Mouse (Mus musculus) forebrain, embryonic 16.5 days (tissue): ENCODE results near the gene Negr1. TPM values are rescaled to one million over a fixed set of nuclear protein-coding genes. Genes with fewer than 3 reads are reported as not detected.
A peak's percentile ranks its signal among the peaks of the same experiment; 100 is the strongest.

Experiments used
- ATAC-seq: fragments of 200-750 bp; cut with Nextera tagmentation; 2 replicates; pipeline ENCODE4 v1.8.0; 2017; ENCODE audit warnings: mild to moderate bottlenecking, moderate library complexity
- H3K27ac ChIP-seq: fragments of 300-500 bp; sonication (generic); 2 replicates; pipeline ENCODE4 v1.5.1; 2014; ENCODE audit warnings: low read length, control low read depth
- H3K27me3 ChIP-seq: fragments of 300-500 bp; sonication (generic); replicated peaks from 2 replicates; pipeline ENCODE4 v1.6.1; 2014; ENCODE audit warnings: low read length; ENCODE audit not compliant: control insufficient read depth, insufficient read depth
- H3K36me3 ChIP-seq: fragments of 300-500 bp; sonication (generic); 2 replicates; pipeline ENCODE4 v1.6.1; 2014; ENCODE audit not compliant: control insufficient read depth, insufficient read depth
- H3K4me1 ChIP-seq: fragments of 300-500 bp; sonication (generic); replicated peaks from 2 replicates; pipeline ENCODE4 v1.6.1; 2014; ENCODE audit warnings: low read length; ENCODE audit not compliant: control insufficient read depth, insufficient read depth
- H3K4me2 ChIP-seq: fragments of 300-500 bp; sonication (generic); 2 replicates; pipeline ENCODE4 v1.6.1; 2014; ENCODE audit warnings: mild to moderate bottlenecking, low read length, control low read depth
- H3K4me3 ChIP-seq: fragments of 300-500 bp; sonication (generic); replicated peaks from 2 replicates; pipeline ENCODE4 v1.5.1; 2014; ENCODE audit warnings: mild to moderate bottlenecking, low read length, control low read depth
- H3K9ac ChIP-seq: fragments of 300-500 bp; sonication (generic); replicated peaks from 2 replicates; pipeline ENCODE4 v1.6.1; 2014; ENCODE audit warnings: low read depth, low read length, control low read depth
- H3K9me3 ChIP-seq: fragments of 300-500 bp; sonication (generic); 2 replicates; pipeline ENCODE4 v1.6.1; 2016; ENCODE audit warnings: low read length; ENCODE audit not compliant: control insufficient read depth
- WGBS: fragments of 180-500 bp; shearing (Covaris S2); extraction: QIAGEN DNeasy Blood & Tissue Kit; methylation state at CpG from one replicate; pipeline ENCODE4 v1.1.7; 2014; 5-methylcytosine and 5-hydroxymethylcytosine counted together
- polyA plus RNA-seq: library from polyadenylated mRNA; unstranded; fragments of >200 nt; fragmentation: Nextera tagmentation; extraction: Ambion mirVana; gene quantifications from 2 replicates; pipeline ENCODE4 v1.2.1, GENCODE M21; 2015

The Negr1 gene
- polyA plus RNA-seq, 1 experiment from 2014 or later: 44.7 TPM

DNA sequence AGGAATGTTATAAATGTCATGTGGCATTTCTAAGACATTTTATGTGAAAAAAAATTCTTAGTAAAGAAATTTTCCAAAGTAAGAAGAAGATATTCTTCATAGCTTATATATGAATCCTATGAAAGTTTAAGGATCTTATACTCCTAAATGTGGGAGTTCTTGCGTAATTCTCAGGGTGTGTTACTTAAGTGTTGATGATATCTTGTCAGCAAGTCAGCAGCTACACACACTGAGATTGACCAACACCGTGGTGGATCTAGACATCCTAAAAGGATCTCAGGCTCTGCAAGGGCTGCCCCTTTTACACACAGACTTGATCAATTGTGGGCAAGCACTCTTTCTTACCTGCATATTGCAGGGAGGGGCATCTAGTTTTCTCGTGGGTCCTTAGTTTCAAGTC is 339.5 kb downstream of the Negr1 start:
- ATAC-seq: no peak
- no peak overlapping the region for H3K4me2 ChIP-seq
- H3K27ac ChIP-seq: no peak overlapping the region
- no peak overlapping the region for H3K9ac ChIP-seq
- no peak overlapping the region for H3K4me3 ChIP-seq
- H3K27me3 ChIP-seq: no peaks in the 10 kb centered on the region
- H3K4me1 ChIP-seq: peaks cover 4% of the 10 kb centered on the region
- H3K36me3 ChIP-seq: no peaks in the 10 kb centered on the region
- H3K9me3 ChIP-seq: no peaks in the 10 kb centered on the region
- WGBS: 91% methylated on average over 3 of the region's 3 CpGs

DNA sequence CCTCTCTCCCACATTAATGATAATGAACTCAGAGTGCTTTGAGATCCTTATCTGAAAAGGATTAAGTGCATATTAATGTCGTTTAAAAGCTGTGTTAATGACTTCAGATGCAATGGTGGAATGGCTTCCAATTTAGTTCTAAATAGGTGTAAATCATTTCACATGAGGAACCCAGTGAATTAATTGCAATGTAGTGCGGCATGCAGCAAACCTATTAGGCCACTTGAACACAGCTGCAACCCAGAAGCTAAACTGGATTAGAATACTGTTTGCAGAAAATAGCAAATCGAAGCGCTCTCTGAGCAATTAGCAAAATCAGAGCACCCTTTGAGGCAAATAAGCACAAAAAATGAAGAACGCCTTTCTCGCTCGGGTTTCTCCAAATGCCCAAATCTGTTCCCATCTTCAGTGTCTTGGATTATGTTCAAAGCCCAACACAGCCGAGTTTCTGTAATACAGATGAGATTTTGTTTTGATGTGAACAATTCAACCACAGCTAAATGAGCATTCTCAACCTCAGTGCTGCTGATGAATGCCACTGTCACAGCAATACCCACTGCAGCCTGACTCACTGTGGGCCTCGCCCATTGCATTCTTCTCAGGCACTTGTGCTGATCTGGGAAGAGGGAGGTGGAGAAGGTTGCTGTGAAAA is 342.5 kb downstream of the Negr1 start:
- Histone ChIP-seq H3K4me3 (no peak overlapping the region), H3K27ac (peak overlapping the region; percentile 47), H3K9me3 (no peaks in the 10 kb centered on the region), H3K27me3 (no peaks in the 10 kb centered on the region), H3K36me3 (no peaks in the 10 kb centered on the region), H3K4me2 (no peak overlapping the region), H3K9ac (no peak overlapping the region), H3K4me1 (peaks cover 4% of the 10 kb centered on the region)
- WGBS: 7% methylated on average over 9 of the region's 9 CpGs
- ATAC-seq: peak; percentile 92

DNA sequence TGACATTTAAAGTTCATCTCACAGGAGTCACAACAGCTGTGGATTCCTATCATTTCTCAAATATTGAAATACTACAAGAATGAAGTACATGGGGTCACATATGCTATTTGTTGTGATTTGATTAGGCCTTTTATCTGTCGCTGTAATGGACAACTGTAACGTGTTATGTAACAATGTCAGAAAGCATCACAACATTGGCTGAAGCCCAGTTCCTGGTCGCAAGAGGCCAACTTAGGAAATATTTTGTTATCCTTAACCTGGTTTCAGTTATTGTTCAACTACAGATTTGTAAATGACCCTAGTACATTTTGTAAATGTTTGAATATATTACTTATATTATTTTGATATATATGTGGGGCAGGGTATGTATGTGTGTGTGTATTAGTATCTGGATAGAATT is 351.2 kb downstream of the Negr1 start:
- ATAC-seq: no peak
- Histone ChIP-seq H3K4me1 (no peaks in the 10 kb centered on the region), H3K27ac (no peak overlapping the region), H3K9me3 (no peaks in the 10 kb centered on the region), H3K4me2 (no peak overlapping the region), H3K27me3 (no peaks in the 10 kb centered on the region), H3K4me3 (no peak overlapping the region), H3K9ac (no peak overlapping the region), H3K36me3 (no peaks in the 10 kb centered on the region)
- WGBS: 86% methylated on average over 3 of the region's 3 CpGs

DNA sequence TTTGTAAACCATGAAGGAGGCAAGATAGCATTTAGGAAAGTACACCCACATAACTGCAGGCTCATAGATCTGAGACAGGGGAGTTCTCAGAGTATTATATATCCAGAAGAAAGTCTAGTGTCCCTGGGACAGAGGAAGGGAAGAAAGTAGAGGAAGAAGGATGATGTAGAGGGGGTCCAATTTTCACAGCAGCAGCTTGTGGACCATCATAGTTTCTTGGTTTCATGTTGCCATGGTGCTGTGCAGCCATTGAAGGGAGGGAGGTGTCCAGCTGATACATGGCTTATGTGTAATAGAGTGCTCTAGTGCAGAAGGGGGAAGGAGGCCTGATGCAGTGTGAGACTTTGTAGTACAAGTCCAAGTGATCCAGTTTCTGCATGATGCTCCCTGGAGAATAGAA is 359.8 kb downstream of the Negr1 start:
- Histone ChIP-seq H3K4me3 (no peak overlapping the region), H3K36me3 (no peaks in the 10 kb centered on the region), H3K27ac (no peak overlapping the region), H3K4me2 (no peak overlapping the region), H3K4me1 (no peaks in the 10 kb centered on the region), H3K9me3 (no peaks in the 10 kb centered on the region), H3K9ac (no peak overlapping the region), H3K27me3 (no peaks in the 10 kb centered on the region)
- no peak for ATAC-seq

DNA sequence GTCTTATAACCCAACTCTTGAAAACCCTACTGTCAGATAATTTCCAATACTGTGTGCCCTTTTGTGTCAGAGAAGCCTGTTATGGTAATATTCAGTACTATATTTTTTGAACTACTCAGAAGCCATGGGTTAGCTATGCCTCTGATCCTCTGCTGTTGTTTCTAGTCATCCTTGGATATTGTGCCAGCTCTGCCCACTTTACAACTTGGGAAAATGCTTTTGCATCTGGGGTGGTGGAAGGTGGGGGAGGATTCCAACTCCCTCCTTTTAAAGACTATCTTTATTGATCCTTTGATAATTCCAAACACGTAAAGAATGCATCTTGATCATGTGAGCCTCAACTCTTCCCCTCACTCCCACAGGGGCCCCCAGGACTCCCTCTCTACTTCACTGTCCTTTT is 361.6 kb downstream of the Negr1 start:
- Histone ChIP-seq H3K4me2 (no peak overlapping the region), H3K27me3 (no peaks in the 10 kb centered on the region), H3K4me3 (no peak overlapping the region), H3K9me3 (no peaks in the 10 kb centered on the region), H3K4me1 (no peaks in the 10 kb centered on the region), H3K36me3 (no peaks in the 10 kb centered on the region), H3K9ac (no peak overlapping the region), H3K27ac (no peak overlapping the region)
- no peak for ATAC-seq
- 76% methylated on average over 1 of the region's 1 CpGs for WGBS

DNA sequence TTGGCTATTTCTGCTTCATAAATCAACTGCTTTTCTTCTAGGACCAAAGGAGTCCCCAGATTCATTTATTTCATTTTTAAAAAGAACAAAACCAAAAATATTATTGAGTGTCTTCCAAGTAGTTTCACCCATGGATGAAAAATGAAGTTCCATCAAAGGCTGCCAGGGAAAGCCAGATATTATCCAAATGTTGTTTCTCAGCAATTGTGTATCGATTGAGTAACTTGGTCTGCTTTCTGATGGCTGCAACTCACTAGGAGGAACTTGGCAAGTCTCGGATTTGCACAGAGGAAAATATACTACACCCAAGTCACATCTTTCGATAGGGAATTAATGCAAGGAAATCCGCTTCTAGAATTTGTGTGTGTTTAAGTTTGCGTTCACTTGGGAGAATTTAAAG is 363.5 kb downstream of the Negr1 start:
- H3K36me3 ChIP-seq: no peaks in the 10 kb centered on the region
- H3K27me3 ChIP-seq: no peaks in the 10 kb centered on the region
- WGBS: 95% methylated on average over 5 of the region's 5 CpGs
- peaks cover 6% of the 10 kb centered on the region for H3K4me1 ChIP-seq
- no peak for ATAC-seq
- H3K27ac ChIP-seq: no peak overlapping the region
- H3K4me3 ChIP-seq: no peak overlapping the region
- H3K4me2 ChIP-seq: no peak overlapping the region
- H3K9me3 ChIP-seq: no peaks in the 10 kb centered on the region
- H3K9ac ChIP-seq: no peak overlapping the region

DNA sequence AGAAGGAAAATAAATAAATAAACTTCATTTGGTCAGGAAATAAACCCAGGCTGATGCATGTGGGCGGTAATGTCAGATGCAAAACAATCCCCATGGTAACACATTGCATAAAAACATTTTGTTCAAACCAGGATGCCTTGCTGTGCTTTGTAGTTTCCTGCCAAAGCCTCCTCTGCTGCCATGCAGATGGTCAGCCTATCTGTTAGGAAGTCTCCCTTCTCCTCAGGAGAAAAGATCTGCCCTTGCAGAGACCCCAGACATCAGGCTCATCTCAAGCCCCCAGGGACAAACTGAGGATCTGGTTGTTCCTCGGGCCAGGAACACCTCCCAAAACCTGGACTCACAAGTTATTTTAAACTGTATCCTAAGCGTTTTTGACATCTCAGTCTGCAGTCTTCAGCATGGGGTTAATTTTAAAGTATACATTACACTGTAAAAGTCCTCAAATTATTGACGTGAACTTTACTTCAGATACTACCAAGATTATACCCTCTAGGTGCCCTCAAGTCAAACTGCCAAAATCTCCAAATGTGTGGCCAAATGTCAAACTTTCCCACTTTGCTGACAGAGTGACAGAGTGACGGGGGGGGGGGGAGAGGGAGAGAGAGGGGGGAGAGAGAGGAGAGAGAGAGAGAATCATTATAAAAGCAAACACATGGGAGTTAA is 366.9 kb downstream of the Negr1 start:
- 0 out of 2 replicates have a peak, but pooled peaks have one; percentile 43 for ATAC-seq
- WGBS: 65% methylated on average over 5 of the region's 5 CpGs
- Histone ChIP-seq H3K9ac (no peak overlapping the region), H3K27ac (no peak overlapping the region), H3K4me2 (no peak overlapping the region), H3K9me3 (no peaks in the 10 kb centered on the region), H3K27me3 (no peaks in the 10 kb centered on the region), H3K36me3 (no peaks in the 10 kb centered on the region), H3K4me3 (no peak overlapping the region), H3K4me1 (peaks cover 6% of the 10 kb centered on the region)

DNA sequence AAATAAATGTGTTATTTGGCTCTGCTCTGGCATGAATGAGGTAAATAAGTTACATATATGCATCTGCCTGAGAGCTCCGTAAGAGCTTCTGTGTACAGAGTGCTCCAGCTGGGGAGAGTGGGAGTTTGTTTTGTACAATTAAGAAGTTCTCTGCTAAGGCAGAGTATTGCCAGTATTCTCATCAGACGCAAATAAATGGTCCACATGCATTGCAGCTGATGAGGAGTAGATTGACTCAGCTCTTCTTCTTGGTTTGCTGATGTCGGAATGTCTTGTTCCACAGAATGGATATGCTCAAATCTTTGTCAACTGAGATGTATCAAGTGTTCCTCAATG is 367.4 kb downstream of the Negr1 start:
- WGBS: 70% methylated on average over 3 of the region's 3 CpGs
- Histone ChIP-seq H3K4me3 (no peak overlapping the region), H3K9me3 (no peaks in the 10 kb centered on the region), H3K4me2 (no peak overlapping the region), H3K27ac (no peak overlapping the region), H3K36me3 (no peaks in the 10 kb centered on the region), H3K9ac (no peak overlapping the region), H3K27me3 (no peaks in the 10 kb centered on the region), H3K4me1 (peaks cover 6% of the 10 kb centered on the region)
- ATAC-seq: 0 out of 2 replicates have a peak, but pooled peaks have one; percentile 50

DNA sequence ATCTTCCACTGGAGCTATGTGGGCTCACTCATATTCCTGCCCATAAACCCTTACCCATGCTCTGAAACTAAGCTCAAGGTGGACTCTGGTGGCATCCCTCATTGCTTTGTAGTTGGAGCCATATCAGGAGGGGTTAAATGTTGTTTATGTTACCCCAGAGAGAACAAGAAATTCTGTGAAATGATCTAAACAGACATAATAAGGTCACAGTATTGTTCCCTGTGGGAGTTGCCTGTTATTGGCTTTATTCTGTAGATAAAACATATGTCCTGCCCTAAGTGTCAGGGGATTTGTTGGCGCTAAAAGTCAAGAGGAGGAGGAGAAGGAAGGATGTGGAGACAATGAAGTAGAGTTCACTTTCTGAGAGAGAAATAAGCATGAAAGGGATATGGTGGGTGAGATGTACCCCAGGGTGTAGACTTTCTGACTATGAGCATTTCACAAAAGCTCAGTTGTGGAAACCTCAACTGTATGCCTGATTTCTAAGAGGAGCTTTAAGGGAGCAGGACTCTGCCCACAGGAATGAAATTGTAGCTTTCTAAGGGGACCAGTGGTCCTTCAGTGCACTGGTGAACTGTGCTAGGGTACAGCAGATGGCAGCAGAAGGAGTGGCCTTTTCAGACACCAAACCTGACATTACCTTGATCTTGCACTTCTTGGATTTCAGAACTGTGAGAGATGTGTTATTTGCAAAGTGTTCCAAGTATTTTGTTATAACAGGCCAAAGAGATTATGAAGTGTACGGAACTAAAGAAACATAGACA is 368.3 kb downstream of the Negr1 start:
- H3K4me3 ChIP-seq: no peak overlapping the region
- WGBS: 91% methylated on average over 2 of the region's 2 CpGs
- no peak overlapping the region for H3K27ac ChIP-seq
- peaks cover 6% of the 10 kb centered on the region for H3K4me1 ChIP-seq
- H3K4me2 ChIP-seq: no peak overlapping the region
- no peaks in the 10 kb centered on the region for H3K36me3 ChIP-seq
- no peaks in the 10 kb centered on the region for H3K27me3 ChIP-seq
- no peaks in the 10 kb centered on the region for H3K9me3 ChIP-seq
- ATAC-seq: no peak
- H3K9ac ChIP-seq: no peak overlapping the region
